Mouse (Mus musculus): ENCODE data around the gene Synj2bp. TPM values are rescaled to one million over a fixed set of nuclear protein-coding genes. Genes with fewer than 3 reads are reported as not detected.
"Not testable (repeated sequence)": the region's sequence is repeated elsewhere in the genome, so short reads cannot be mapped to it uniquely, and the experiment has no call there.

Synj2bp gene
- polyA plus RNA-seq, 1 experiment from 2014 or later: 35.7 TPM

DNA sequence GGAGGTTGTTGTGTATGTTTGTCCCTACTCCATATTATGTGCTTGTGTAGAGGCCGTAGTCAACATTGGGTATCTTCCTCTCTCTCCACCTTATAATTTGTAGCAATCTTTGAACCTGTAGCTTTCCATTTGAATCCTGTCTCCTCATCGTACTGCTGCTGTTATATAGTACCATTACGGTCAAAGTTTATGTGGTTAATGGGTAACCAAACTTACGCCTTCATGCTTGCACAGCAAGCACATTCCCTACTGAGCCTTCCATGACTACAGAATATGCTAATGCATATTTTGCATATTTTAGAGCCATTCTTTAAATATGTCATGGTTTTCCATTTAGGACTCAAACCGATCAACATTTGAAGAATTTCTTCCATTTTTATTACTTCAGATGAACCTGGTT is 42.2 kb downstream of the Synj2bp start:
- Histone ChIP-seq H3K9ac (ENCODE audit: low read length) (no peak overlapping the region), H3K27ac (ENCODE audit: low read depth, low read length) (no peak overlapping the region), H3K4me1 (ENCODE audit: control insufficient read depth, insufficient read depth, low read length) (no peaks in the 10 kb centered on the region), H3K36me3 (ENCODE audit: control insufficient read depth, insufficient read depth, low read length) (no peaks in the 10 kb centered on the region), H3K9me3 (ENCODE audit: control insufficient read depth, low read length) (no peaks in the 10 kb centered on the region), H3K4me3 (ENCODE audit: low read depth, low read length) (no peak overlapping the region), H3K27me3 (ENCODE audit: control insufficient read depth, insufficient read depth, low read length) (no peaks in the 10 kb centered on the region), H3K4me2 (no peak overlapping the region)
- DNase-seq (ENCODE audit: low spot score, missing footprints): no peak
- 97% methylated on average over 5 of the region's 5 CpGs for WGBS
- ATAC-seq (ENCODE audit: low FRiP score): no peak

DNA sequence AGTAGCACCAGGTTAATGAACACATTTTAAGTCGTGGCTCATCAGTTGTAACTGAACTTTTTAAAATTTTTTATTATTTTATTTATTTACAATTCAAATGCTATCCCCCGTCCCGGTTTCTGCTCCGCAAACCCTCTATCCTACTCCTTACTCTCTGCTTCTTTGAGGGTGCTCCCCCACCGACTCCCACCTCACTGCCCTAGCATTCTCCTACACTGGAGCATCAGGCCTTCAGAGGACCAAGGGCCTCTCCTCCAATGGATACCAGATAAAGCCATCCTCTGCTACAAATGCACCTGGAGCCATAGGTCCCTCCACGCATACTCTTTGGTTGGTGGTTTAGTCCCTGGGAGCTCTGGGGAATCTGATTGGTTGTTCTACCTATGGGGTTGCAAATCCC is 47.4 kb downstream of the Synj2bp start:
- Histone ChIP-seq H3K36me3 (ENCODE audit: control insufficient read depth, insufficient read depth, low read length) (no peaks in the 10 kb centered on the region), H3K9ac (ENCODE audit: low read length) (peak overlapping the region; percentile 76), H3K27me3 (ENCODE audit: control insufficient read depth, insufficient read depth, low read length) (no peaks in the 10 kb centered on the region), H3K27ac (ENCODE audit: low read depth, low read length) (no peak overlapping the region), H3K9me3 (ENCODE audit: control insufficient read depth, low read length) (no peaks in the 10 kb centered on the region), H3K4me2 (peak overlapping the region; percentile 58), H3K4me1 (ENCODE audit: control insufficient read depth, insufficient read depth, low read length) (no peaks in the 10 kb centered on the region), H3K4me3 (ENCODE audit: low read depth, low read length) (peak overlapping the region; percentile 62)
- peak; percentile 45; the same call in 1 of the 2 replicates for ATAC-seq (ENCODE audit: low FRiP score)
- no peak for DNase-seq (ENCODE audit: low spot score, missing footprints)
- WGBS: 44% methylated on average over 6 of the region's 6 CpGs

DNA sequence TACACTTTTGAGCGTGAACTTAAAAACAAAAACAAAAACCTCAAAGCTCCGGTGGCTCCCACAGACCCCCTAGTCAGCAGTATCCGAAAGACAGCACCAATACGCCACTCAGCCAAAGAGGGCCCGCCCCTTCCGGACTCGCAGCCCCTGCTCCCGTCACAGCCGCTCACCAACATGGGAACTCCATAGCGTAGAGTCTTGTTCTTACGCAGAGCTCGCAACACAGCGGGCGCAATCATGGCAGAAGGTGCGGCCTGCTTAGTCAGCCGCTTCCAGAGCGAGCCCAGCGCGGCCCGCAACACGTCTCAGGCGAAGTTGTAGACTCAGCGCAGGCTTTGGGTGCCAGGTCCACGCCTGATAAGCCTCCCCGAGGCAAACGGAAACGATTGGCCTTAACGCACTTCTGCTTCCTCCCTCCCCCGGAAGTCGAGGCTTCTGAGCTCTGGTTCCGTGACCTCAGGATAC is 48.0 kb downstream of the Synj2bp start, which contains the start of gene Cox16:
Gene Cox16 (minus strand): TSS at position 401 of the 465 bp plus-strand sequence.
- under 1% methylated on average over 31 of the region's 31 CpGs for WGBS
- no peaks in the 10 kb centered on the region for H3K27me3 ChIP-seq (ENCODE audit: control insufficient read depth, insufficient read depth, low read length)

DNA sequence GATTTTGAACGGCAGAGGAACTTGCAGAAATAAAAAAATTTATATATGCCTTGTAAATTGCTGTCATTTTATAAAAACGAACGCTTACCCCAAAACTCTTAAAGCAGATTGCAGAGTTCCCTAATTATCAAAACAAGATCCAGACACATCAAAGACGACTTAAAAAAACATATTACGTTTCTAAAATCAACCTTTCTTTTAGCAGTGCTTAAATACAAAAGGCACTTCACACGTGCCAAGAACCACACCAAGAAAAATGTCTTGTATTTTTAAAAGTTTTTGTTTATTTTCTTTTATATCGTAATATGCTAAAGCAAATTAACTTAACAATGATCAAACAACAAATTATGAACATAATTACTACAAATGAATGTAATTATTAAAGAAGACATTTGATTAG is 48.5 kb downstream of the Synj2bp start:
- no peak overlapping the region for H3K27ac ChIP-seq (ENCODE audit: low read depth, low read length)
- 4% methylated on average over 7 of the region's 7 CpGs for WGBS
- DNase-seq (ENCODE audit: low spot score, missing footprints): no peak
- H3K27me3 ChIP-seq (ENCODE audit: control insufficient read depth, insufficient read depth, low read length): no peaks in the 10 kb centered on the region
- no peak for ATAC-seq (ENCODE audit: low FRiP score)
- H3K9me3 ChIP-seq (ENCODE audit: control insufficient read depth, low read length): no peaks in the 10 kb centered on the region
- peak overlapping the region; percentile 58 for H3K4me2 ChIP-seq
- H3K4me3 ChIP-seq (ENCODE audit: low read depth, low read length): peak overlapping the region; percentile 62
- no peaks in the 10 kb centered on the region for H3K4me1 ChIP-seq (ENCODE audit: control insufficient read depth, insufficient read depth, low read length)
- H3K9ac ChIP-seq (ENCODE audit: low read length): peak overlapping the region; percentile 76
- H3K36me3 ChIP-seq (ENCODE audit: control insufficient read depth, insufficient read depth, low read length): no peaks in the 10 kb centered on the region

More for the DNA sequence above, 48.0 kb downstream of the Synj2bp start, which contains the start of gene Cox16:
- Histone ChIP-seq H3K9ac (ENCODE audit: low read length) (peak within 1 kb of the TSS; percentile 76), H3K36me3 (ENCODE audit: control insufficient read depth, insufficient read depth, low read length) (no peaks in the 10 kb centered on the region), H3K4me2 (peak within 1 kb of the TSS; percentile 58), H3K9me3 (ENCODE audit: control insufficient read depth, low read length) (no peaks in the 10 kb centered on the region), H3K27ac (ENCODE audit: low read depth, low read length) (peak within 1 kb of the TSS; percentile 75; the same call in 1 of the 2 replicates), H3K4me3 (ENCODE audit: low read depth, low read length) (peak within 1 kb of the TSS; percentile 62), H3K4me1 (ENCODE audit: control insufficient read depth, insufficient read depth, low read length) (no peaks in the 10 kb centered on the region)
- DNase-seq (ENCODE audit: low spot score, missing footprints): peak; percentile 98
- ATAC-seq (ENCODE audit: low FRiP score): peak; percentile 98

DNA sequence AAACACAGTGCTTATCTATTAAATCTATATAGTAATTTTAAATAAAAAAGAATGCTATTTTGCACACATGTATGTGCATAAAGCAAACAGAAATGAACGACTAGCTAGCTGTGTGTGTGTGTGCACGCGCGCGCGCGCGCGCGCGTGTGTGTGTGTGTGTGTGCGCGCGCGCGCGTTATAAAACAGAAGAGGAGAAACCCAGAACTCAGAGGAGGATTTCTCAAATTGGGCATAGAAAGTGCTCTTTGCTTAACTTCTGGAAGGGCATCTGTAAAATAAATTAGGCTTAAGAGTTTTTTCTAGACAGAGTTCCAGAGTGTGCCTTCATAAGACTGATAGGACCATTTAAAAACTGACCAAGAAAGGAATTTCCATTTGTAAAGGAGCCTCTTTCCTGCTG is 49.1 kb downstream of the Synj2bp start:
- no peak overlapping the region for H3K27ac ChIP-seq (ENCODE audit: low read depth, low read length)

DNA sequence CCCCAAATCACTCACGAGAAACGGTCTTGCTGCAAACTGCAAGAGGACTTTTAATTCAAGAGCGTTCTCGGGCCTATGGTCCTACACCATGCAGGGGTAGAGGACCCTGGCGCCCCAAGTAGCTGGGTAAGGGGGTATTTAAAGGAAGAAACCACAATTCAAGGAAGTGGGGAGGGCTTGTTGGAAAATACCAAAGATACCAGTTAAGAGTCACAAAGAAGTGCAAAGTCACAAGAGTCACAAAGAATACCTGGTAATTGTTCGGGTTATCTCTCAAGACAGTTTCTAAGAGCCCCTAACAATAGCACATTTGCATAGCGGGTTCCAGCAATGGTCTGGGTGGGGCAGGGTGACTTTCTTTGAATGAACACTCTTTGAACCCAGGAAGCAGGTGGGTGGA is 73.7 kb downstream of the Synj2bp start:
- DNase-seq (ENCODE audit: low spot score, missing footprints); H3K4me3 ChIP-seq (ENCODE audit: low read depth, low read length); H3K4me2 ChIP-seq; H3K4me1 ChIP-seq (ENCODE audit: control insufficient read depth, insufficient read depth, low read length); H3K27ac ChIP-seq (ENCODE audit: low read depth, low read length); H3K27me3 ChIP-seq (ENCODE audit: control insufficient read depth, insufficient read depth, low read length); H3K9me3 ChIP-seq (ENCODE audit: control insufficient read depth, low read length); H3K36me3 ChIP-seq (ENCODE audit: control insufficient read depth, insufficient read depth, low read length); H3K9ac ChIP-seq (ENCODE audit: low read length); ATAC-seq (ENCODE audit: low FRiP score): not testable (repeated sequence)
- 93% methylated on average over 7 of the region's 7 CpGs for WGBS

More for the DNA sequence above, 49.1 kb downstream of the Synj2bp start:
- no peak for ATAC-seq (ENCODE audit: low FRiP score)
- peak; percentile 96 for DNase-seq (ENCODE audit: low spot score, missing footprints)
- Histone ChIP-seq H3K4me1 (ENCODE audit: control insufficient read depth, insufficient read depth, low read length) (no peaks in the 10 kb centered on the region), H3K9me3 (ENCODE audit: control insufficient read depth, low read length) (no peaks in the 10 kb centered on the region), H3K4me3 (ENCODE audit: low read depth, low read length) (peak overlapping the region; percentile 62), H3K36me3 (ENCODE audit: control insufficient read depth, insufficient read depth, low read length) (no peaks in the 10 kb centered on the region), H3K4me2 (peak overlapping the region; percentile 58), H3K27me3 (ENCODE audit: control insufficient read depth, insufficient read depth, low read length) (no peaks in the 10 kb centered on the region), H3K9ac (ENCODE audit: low read length) (peak overlapping the region; percentile 44; the same call in 1 of the 2 replicates)
- 29% methylated on average over 17 of the region's 17 CpGs for WGBS

Other genes with a start within 250 kb of the Synj2bp start
- 0.98 and 1.1 TPM in 2 replicates for gene Slc8a3, start 199.7 kb downstream of the Synj2bp start, polyA plus RNA-seq (2014; fragmentation: Nextera tagmentation; extraction: Ambion mirVana)
- 0.21 and 0.33 TPM in 2 replicates for gene Gm4787, start 153.4 kb downstream of the Synj2bp start, polyA plus RNA-seq (2014; fragmentation: Nextera tagmentation; extraction: Ambion mirVana)
- 0.46 and 0.56 TPM in 2 replicates for gene Adam4, start 111.0 kb downstream of the Synj2bp start, polyA plus RNA-seq (2014; fragmentation: Nextera tagmentation; extraction: Ambion mirVana)
- 140 and 159 TPM in 2 replicates for gene Cox16, start 47.8 kb downstream of the Synj2bp start, polyA plus RNA-seq (2014; fragmentation: Nextera tagmentation; extraction: Ambion mirVana)
- 32.5 and 34.5 TPM in 2 replicates for gene Gm20498, start within 50 bp of the Synj2bp start, polyA plus RNA-seq (2014; fragmentation: Nextera tagmentation; extraction: Ambion mirVana)
- gene Adam21, start 35.6 kb upstream of the Synj2bp start, polyA plus RNA-seq (2014; fragmentation: Nextera tagmentation; extraction: Ambion mirVana): 0.16 and 0.22 TPM in 2 replicates
- gene Med6, start 62.1 kb upstream of the Synj2bp start, polyA plus RNA-seq (2014; fragmentation: Nextera tagmentation; extraction: Ambion mirVana): 80.7 and 89.0 TPM in 2 replicates
- gene Ttc9, start 98.3 kb upstream of the Synj2bp start, polyA plus RNA-seq (2014; fragmentation: Nextera tagmentation; extraction: Ambion mirVana): 2.0 TPM in 2 replicates
- 1.9 and 2.2 TPM in 2 replicates for gene Map3k9, start 248.3 kb upstream of the Synj2bp start, polyA plus RNA-seq (2014; fragmentation: Nextera tagmentation; extraction: Ambion mirVana)

Measured in midbrain, embryonic 11.5 days (tissue).